Mouse (Mus musculus) granulocyte monocyte progenitor cell, adult 5-6 weeks (primary cell): ENCODE measurements around the gene BC048403. TPM values are rescaled to one million over a fixed set of nuclear protein-coding genes. Genes with fewer than 3 reads are reported as not detected.

Experiments used
- ATAC-seq: replicated peaks from 2 replicates; pipeline ENCODE4 v1.8.0; 2016; ENCODE audit warnings: mild to moderate bottlenecking, moderate TSS enrichment, inconsistent platforms; ENCODE audit not compliant: poor library complexity, severe bottlenecking
- total RNA-seq, 2 experiments: library from RNA; stranded (forward) in 1 of 2; stranded (reverse) in 1 of 2; fragments of 200-712, 200-1000 nt in 1 of 2; fragments of >200 nt in 1 of 2; fragmentation: Nextera tagmentation in 1 of 2; gene quantifications; 2 replicates each; pipeline ENCODE4 v1.2.3; 2014 to 2017

The BC048403 gene
- total RNA-seq, 2 experiments from 2014 or later: 4.8 to 10.4 TPM

DNA sequence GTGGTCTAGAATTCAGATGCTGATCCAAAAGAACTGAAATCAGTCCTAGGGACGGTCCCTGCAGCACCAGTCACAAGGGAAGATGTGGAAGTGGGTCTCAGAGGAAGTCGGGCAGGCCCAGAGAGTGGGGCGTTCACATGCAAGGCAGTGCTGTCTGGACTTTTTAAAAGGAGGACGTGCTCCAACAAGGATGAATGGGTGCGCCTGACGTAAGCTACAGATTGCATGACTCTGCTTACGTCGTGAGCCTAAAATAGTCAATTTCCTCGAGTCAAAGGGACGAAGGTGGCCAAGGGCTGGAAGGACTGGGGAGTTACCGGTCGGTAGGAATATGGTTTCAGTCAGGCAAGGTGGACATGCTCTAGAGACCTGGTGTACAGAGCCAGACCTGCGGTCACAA lies 60.3 kb downstream of the BC048403 start:
- ATAC-seq: no peak

Other genes with a start within 250 kb of the BC048403 start
- gene Tbk1, start 153.2 kb upstream of the BC048403 start, total RNA-seq (2014; fragmentation: Nextera tagmentation): 69.1 and 70.9 TPM in 2 replicates
- gene Tbk1, start 153.2 kb upstream of the BC048403 start, total RNA-seq (2017): 53.0 and 67.7 TPM in 2 replicates
- 69.6 and 73.3 TPM in 2 replicates for gene Xpot, start 113.6 kb upstream of the BC048403 start, total RNA-seq (2014; fragmentation: Nextera tagmentation)
- 93.8 and 105 TPM in 2 replicates for gene Xpot, start 113.6 kb upstream of the BC048403 start, total RNA-seq (2017)
- not detected in 2 replicates for gene D930020B18Rik, start 98.3 kb upstream of the BC048403 start, total RNA-seq (2014; fragmentation: Nextera tagmentation)
- gene D930020B18Rik, start 98.3 kb upstream of the BC048403 start, total RNA-seq (2017): 2.5 TPM in 1 of 2 replicates, not detected in the other